Mouse (Mus musculus) bone marrow, adult 2 months (tissue): ENCODE data around the gene A430078G23Rik.

Experiments
- CTCF ChIP-seq: fragments of 200-500 bp; IDR thresholded peaks from 2 replicates; pipeline ENCODE4 v1.5.1; 2011; ENCODE audit warnings: low read length, control low read depth; ENCODE audit not compliant: control insufficient read depth, insufficient read depth
- POLR2A ChIP-seq: fragments of 200-500 bp; IDR thresholded peaks from 2 replicates; pipeline ENCODE4 v1.6.1; 2011; ENCODE audit warnings: low read depth, mild to moderate bottlenecking, control low read depth, low read length, borderline replicate concordance; ENCODE audit not compliant: control insufficient read depth

DNA sequence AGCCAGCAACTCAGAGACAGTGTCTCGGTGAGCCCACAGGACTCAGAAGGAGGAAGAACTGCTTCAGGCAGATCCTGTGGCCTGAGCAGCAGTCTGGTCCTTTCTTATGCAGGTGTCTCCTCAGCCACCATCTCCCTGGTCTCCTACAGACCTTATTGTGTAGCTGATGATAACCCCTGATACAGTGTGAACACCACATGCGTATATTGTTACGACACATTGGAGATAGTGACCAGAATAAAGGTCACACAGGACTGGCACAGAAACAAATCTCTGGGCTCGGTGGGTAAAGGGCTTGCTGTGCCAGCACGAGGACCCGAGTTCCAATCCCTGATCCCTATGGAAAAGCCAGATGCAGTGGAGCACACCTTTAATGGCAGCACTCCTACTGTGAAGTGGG, 62.4 kb downstream of the A430078G23Rik start:
- no peak for TF ChIP-seq CTCF
- TF ChIP-seq POLR2A = no peak
